Mouse (Mus musculus) spleen, postnatal 14 days (tissue): ENCODE results near the gene Polr1d.

Experiments
- DNase-seq, 2 experiments: peaks; one replicate each; pipeline ENCODE4 v3.0.0; 2021 to 2022; ENCODE audit warnings: low spot score in 2 of 2

Gene Polr1d

DNA sequence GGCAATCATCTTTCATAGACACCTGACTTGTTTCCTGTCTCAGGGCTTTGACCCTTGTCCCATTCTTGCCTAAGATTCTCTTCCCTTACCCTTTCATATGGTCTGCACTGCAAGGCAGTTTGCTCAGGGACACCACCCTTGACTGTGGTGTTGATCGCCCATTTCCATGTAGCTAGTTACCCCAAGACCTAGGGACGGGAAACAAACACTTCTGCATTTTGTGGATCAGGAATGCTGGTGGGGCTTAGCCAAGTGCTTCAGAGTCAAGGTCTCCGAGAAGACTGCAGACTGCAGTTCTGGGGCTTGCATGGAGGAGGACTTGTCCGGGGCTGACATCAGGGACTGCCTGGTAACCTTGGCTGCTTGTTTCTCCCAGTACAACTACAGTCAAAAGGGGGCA is 10.0 kb downstream of the Polr1d start:
- DNase-seq = no peak

DNA sequence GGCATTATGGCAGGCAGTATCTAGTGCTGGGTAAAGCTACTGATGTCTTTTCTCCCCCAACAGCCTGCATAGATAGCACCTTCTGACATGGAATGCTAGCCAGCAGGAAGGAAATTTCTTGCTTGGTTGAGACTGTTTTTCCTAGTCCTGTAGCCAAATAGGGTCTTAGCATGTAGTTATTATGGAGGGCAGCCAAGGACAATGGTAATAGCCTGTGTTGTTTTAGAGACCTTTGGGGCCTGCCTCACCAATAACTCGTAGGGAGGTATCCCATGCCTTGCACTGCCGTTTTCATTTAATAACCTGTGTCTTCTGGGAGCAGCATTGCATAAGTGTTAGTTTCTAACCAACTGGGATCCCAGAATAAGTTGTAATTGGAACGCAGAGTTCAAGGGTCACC is 13.0 kb downstream of the Polr1d start:
- DNase-seq = no peak

DNA sequence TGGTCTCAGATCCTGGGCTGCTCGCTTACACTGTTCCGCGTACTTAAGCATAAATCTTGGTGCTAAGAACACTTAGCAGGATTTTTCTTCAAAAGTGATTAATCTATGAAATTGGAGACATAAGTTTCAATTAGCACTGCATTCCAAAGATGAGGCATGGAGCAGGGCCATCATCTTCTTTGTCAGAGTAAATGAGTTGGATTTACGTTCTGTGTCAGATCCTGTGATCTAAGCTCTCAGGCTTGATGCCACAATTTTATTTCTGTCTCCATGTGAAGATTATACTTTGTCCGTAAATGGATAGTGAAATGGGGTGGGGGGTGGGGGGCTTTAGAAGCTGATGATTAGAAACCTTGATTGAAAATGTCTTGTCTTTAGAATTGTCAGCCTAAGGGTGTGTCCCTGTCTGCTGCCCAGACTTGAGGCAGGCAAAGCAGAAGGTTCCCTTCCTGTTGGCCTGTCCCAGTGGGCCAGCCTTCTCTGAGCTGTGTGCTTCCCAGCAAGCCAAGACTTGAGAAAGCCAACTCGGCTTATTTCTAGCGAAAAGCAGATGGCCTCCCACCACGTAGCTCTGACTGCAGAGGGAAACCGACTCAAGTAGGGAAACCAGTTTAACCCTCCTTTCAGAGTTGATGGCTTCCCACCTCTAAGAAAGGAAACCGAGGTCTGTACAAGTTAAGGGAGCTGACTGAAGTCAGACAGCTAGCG is 13.6 kb downstream of the Polr1d start:
- no peak for DNase-seq

DNA sequence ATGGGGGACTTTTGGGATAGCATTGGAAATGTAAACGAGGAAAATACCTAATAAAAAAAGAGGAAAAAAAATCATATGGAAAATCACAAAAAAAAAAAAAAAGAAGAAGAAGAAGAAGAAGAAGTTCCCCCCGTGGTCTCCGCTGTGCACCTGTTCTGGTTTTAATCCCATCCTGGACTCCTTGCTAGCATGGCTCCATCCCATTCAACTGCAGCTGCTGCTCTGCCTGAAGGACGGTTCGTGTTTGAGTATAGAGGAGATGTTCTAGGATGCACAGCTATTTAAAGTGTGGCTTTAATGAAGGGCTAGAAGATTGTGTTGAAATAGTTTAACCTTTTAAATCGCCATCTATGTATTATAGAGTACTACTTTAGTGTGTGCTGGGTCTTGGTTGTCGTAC is 15.6 kb downstream of the Polr1d start:
- DNase-seq = no peak

DNA sequence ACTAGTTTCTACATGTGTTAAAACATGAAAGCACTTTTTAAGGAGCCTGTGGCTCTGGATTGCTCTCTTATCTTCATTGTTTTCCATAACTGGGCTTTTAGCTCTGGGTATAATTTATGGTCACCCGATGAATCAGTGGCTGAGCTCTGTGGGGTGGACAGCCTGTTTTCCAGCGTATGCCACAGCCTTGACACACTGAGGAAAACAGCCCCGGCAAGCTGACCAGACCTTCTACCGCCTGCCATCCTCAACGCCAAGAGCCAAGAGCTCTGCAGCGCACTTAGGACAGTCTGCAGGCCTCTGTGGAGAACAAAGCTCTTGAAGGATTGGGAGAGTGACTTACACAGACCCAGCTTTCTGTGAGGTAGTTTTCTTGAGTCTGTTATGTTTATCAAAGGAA is 17.4 kb downstream of the Polr1d start:
- DNase-seq = no peak

DNA sequence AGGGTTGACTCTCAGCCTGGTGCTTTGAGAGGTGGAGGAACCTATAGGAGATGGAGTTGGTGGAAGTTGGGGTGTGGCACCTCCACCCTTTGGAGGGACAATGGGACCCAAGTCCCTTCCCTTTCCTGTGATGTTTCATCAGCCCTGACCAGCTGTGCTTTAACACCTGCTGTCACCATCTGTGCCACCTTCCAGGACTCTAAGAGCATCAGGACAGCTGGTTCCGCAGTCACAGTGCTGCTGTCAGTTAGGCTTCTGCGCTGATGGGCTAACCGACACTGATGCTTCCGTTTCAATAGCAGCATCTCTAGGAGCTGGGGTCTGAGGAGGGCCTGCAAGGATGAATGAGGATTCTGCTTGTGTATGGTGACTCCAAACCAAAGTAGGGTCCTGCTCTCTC is 19.7 kb downstream of the Polr1d start:
- DNase-seq = no peak

DNA sequence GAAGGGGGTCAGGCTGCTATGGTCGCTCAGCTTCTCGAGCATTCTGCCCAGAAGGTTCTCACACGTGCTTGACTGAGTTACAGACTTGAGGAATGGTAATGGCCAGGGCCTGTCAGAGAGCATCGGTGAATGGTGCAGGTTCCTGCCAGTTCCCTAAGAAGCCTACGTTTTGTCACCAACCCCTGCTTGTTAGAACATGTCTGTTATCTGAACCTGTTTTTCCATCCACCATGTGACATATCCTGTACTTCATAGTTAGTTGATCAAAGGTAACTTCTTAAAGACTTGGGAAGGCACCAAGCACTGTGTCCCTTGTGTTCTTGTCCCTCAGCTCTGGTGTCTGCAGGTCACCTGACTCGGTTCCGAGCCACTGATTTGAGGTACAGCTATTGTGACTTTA is 21.8 kb downstream of the Polr1d start:
- no peak for DNase-seq

DNA sequence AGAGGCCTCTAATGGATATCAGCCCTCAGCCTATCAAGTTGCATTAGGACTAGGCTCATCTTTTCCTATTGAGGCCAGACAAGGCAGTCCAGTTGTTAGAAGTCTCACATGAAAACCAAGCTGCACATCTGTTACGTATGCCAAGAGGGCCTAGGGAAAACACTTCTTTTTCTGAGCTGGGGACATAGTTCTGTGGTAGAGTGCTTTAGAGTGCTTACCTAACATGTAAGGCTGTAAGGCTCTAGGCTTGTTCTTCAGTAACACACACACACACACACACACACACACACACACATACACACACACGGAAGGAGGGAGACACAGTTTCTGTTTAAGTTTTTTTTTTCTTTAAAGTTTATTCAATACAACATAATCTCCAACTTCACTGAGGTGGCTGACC is 23.3 kb downstream of the Polr1d start:
- DNase-seq = no peak

DNA sequence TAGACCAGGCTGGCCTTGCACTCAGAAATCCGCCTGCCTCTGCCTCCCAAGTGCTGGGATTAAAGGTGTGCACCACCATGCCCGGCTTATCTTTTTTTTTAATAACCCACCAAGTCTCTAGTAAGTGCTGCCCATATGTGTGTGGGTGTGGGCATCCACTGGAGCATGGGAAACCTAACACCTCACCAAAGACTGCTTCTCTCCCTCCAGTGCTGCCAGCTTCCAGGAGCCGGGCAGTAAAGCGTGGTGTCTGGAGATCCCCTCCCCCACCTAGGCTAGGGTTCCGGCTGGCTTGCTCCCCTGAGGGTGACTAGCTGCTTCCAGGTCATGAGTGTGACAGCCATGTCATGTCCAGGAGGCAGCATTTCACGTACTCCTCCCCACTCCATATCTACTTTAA is 25.4 kb downstream of the Polr1d start:
- no peak for DNase-seq

DNA sequence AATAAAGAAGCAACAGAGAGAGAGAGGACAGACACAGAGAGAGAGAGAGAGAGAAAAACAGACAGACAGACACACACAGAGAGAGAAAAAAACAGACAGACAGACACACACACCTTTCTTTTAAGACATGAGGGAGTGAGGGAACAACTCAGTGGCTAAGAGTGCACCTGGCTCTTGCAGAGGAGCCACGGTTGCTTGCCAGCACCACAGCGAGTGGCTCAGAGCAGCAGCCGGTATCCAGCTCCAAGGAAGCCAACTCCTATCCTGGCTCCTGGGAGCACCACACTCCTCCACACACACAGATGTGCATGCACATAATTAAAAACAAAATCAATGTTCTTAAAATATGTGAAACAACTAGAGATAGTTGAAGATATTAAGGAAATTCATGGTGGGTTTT is 30.4 kb downstream of the Polr1d start:
- no peak for DNase-seq

DNA sequence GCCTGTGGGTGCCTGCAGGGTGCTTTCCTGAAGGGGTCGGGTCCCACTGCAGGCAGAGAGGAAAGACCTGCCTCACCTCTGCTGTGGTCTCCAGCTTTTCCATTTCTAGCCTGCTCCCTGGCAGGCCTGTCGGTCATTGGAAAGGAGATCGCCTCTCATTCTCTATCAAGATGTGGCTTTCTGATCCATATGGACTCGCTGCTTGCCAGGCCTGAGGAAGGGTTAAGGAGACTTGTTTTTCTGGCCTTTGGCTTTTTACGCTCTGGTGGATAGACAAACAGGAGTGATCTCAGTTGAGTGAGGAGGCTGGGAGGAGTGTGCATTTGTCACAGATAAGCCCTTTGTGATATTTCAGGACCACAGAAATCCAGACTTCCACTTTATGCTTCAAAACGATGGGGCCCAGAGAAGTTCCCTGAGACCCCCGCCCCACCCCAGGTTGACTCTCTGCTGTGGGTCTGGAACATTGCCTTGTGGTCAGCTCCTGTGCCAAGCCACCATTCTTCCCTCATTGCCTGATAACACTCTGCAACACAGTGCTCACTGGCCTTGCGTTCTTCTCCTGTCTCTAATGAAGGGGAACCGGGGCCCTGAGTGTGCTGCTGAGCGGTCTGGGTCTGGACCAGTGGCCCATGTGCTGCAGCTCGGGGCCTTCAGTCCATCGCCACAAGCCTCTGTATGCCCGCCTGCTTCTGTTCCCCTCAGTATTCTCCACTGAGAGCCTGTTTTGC is 32.2 kb downstream of the Polr1d start:
- DNase-seq = no peak

DNA sequence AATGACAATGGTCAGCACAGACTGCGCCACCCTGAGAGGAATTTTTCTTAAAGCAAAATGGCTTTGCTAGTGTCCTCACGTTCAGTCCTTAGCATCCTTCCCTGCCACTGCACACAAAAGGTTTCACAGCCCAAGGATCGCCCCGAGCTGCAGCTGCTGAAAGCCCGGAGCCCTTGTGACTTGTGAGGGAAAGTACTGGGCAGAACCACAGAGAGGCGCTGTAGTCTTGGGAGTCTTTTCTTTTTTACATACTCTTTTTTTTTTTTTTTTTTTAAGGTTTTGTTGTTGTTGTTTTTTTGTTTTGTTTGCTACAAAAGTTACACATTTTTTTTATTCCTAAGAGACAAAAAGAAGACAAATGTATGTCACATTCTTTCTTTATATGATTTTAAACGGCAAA is 37.9 kb downstream of the Polr1d start:
- DNase-seq = no peak

DNA sequence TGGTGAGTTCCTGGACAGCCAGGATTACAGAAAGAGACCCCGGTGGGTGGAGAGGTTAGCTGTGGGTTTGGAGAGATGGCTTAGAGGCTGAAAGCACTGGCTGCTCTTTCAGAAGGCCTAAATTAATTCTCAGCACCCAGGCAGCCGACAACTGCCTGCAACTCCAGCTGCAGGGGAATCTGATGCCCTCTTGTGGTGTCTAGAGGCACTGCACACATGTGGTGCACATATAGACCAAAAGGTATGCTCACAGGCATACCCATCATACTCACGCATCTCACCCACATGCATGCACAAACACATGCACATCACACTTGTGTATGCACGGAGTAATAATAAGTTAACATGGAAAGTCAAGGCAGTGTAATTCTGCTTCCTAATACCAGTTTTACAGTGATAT is 38.8 kb downstream of the Polr1d start:
- DNase-seq = no peak

DNA sequence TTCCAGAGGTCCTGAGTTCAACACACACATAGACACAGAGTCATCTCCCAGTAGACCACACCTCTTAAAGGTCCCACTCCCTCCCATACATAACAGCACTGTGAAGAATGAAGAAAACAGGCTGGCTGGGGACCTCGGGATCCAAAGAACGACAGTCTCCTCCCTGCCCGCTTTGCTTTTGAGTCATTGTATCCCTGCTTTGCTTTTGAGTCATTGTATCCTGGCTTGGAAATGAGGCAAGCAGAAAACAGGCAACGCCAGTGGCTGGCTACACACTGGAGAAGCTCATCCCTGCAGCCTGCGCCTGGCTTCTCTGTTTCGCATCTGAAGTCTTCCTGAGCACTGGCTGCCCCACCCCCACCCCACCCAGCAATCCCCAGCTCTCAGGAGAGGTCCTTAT is 40.2 kb downstream of the Polr1d start:
- DNase-seq = no peak

DNA sequence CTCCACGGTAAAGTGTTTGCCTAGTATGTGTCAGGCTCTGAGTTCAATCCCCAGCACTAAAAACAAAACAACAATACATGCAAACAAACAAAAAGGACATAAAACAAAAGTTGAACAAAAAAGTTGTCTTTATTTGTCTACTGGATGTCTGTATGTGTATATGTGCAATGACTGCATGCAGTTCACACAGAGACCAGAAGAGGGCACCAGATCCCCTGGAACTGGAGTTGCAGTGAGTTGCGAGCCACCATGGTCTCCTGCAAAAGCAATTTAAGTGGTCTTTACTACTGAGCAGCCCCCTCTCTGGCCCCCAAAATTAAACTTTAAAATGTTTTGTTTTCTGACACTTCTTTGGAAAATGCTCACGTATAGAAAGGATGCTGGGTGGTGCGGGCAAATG is 44.3 kb downstream of the Polr1d start:
- DNase-seq = no peak

DNA sequence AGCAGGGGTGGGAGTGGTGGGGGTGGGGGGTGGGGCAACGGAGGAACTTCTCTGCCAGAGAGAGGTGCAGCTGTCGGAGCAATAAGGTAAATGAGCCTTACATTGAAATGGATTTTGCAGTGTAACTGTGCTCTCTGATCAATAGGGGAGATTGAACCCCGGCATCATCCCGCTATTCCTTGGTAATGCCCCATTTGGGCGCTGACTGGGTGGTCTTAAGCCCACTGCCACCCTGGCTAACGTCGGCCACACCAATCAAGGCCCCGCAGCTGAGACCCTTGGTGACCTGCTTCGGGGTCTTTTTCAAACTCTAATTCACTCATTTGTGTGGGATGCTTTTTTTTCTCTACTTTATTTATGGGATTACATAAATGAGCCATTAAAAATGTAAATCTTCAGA is 47.9 kb downstream of the Polr1d start:
- no peak for DNase-seq

DNA sequence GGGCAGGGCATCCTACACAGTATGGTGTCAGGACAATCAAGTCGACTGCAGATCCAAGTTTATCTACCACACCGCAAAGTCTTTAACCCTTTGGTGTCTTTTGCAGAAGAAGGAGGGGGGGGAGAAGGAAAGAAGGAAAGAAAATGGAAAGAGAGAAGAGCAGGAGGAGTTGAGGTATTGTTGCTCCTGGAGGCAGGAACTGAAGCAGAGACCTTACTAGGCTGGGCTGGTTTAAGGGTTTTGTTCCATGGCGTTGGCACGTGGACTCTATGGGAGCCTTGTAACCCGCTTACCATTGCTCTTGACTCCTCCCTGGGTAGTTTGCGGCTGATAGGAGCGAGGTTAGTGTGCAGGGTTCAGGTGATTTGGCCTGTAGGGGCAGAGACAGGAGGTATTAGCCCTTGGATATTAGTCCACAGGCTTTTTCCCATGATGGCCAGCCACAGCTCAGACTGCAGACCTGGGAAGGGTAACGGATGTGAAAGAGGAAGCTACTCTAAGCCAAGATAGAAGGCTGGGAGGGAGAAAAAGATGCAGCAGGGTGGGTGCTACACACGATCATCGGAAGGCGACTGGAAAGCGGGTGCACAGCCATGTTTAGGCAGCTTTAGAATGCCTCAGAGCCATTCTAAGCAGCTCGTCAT is 48.8 kb downstream of the Polr1d start:
- DNase-seq = no peak

DNA sequence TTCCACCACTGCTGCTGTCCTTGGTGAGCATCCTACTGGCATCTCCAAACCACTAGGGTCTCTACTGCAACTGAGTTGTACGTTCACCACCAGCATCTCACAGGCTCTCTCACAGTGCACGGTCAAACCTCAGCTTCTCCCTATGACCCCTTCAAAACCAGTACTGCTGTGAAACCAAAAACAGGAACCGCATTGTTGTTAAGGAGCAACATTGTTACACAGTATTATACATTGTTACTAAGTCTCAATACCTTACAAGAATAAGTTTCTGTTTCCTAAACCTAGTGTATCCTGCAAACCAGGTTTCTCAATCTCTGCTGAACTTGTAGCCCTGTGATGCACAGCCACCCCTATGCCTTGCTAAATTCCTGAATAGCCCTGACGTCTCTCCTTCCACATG is 51.0 kb downstream of the Polr1d start:
- DNase-seq = no peak

DNA sequence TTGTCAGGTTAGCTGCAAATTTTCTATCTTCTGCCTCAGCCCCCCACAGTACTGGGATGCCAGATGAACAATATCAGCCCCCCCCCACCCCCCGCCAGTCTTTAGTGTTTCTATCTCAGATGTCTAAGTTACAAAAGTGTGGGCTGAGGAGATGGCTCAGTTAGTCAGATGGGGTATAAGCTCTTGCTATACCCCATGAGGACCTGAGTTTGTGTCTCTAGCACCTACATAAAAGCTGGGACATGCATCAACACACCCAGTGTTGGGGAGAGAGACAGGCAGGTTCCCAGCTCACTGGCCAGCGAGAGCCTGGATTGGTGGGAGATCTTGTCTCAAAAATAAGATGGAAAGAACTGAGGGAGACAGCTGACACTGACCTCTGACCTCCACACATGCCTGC is 52.6 kb downstream of the Polr1d start:
- DNase-seq = no peak

DNA sequence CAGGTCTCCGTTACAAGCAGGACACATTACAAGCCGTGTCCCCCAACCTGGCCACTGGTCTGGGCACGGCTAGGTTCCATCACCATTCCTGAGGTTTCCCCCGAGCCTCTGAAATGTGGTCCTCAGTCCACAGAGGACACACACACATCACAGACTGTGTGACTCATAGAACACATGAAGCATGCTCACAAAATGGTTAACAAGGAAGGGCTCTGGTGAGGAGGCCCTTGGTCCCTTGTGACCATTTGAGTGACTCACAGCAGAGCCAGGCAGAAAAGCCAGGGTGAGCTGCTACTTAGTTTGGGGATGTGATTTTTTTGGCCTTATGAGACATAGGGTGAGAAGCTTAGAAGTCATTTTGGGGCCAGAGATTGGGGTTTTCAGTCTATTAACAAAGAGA is 55.1 kb downstream of the Polr1d start:
- DNase-seq = no peak

DNA sequence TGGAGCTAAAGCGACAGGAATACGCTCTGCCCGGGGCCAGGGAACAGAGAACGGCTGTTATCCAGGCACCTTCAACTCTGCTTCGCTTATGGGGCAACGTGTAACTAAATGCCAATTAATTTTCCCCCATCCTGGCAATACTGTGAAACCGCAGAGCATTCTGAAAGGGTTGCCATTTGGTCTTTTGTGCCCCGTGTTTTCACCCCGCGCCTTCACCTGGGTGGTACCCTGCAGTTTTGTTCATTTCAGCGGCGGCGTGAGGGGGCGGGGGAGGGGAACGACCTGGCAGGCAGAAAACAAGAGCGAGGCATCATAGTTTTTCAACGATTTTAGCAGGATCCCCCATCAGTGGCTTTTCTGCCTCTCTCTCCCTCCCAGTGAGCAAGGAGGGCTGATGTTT is 56.8 kb downstream of the Polr1d start:
- DNase-seq = no peak

DNA sequence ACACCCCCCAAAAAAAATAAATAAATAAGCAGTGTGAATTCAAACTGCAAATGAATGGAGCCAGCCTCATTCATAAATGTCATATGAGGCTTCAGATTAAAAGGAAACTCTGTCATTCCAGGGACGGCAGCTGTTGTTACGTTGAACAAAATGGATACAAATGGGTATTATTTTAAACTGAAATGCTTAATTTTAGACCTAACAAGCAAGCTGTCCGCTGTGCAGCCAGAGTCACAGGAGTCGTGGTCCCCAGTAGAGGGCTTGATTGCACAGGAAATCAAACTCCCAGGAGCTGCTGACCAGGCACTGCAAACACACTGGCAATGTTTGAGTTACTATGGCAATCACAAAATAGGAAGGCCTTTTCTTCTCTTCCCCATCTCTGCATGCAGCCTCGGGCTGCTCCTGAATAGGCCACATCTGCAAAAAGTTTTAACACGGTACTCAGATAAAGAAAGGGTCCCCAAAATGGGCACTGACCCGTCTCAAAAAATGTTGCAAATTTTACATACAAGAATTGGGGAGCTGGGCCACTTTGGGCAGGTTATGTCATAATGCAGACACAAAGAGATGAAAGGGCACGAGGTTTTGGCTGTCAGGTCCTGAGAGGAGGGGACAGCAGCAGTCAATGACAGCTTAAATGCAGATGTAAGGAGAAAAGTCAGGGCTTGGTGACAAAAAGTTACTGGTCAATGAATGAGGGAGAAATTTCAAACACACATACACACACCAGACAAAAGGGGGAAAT is 57.7 kb downstream of the Polr1d start:
- no peak for DNase-seq

DNA sequence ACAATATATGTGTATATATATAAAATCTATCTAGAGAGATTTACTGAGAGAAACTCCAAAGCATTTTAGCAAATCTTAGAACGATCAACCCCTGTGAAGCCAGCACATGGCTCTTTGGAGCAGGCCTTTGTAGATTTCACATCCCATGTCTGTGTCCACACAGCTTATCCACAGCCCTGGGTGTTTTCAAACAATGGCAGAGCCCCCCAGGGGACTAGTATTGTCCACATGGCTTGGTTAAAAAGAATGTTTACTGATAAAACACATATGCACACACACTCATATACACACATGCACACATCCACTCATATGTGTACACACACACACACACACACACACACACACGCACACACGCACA is 58.2 kb downstream of the Polr1d start:
- DNase-seq = no peak
